Comparison of ENCODE assay signal across 32 mouse cellular contexts in genomic region chr2:65321998-65322754, GRCm38 (mm10). TPM values are rescaled to one million over a fixed set of nuclear protein-coding genes. Genes with fewer than 3 reads are reported as not detected.
A peak's percentile ranks its signal among the peaks of the same experiment; 100 is the strongest.
DNase-seq lines count a peak whose midpoint lies in the region; ATAC-seq and TF ChIP-seq lines count a peak whose summit lies in the region.
"Had no signal": no experiment of that assay in that cellular context is flagged by ENCODE, and none has a peak within 500 bp of the region (broad histone marks: within the 10 kb centered on the region; RNA-seq: fewer than 3 reads in every experiment).

No protein-coding gene starts in this region.

- H3K4me1 ChIP-seq in forebrain, embryonic 14.5 days (ENCODE audit: control insufficient read depth, insufficient read depth, low read length): peaks cover 10% of the 10 kb centered on the region
- no peaks in the 10 kb centered on the region for H3K4me1 ChIP-seq in forebrain, postnatal 0 days (ENCODE audit: insufficient read depth)
- H3K4me1 ChIP-seq in midbrain, embryonic 10.5 days: 0 out of 2 replicates have a peak, but pooled peaks cover 8% of the 10 kb centered on the region
- no peaks in the 10 kb centered on the region for H3K4me1 ChIP-seq in midbrain, postnatal 0 days (ENCODE audit: insufficient read depth, low read length)
- 0 out of 2 replicates have a peak, but pooled peaks cover 5% of the 10 kb centered on the region for H3K4me1 ChIP-seq in midbrain, embryonic 12.5 days
- H3K4me1 ChIP-seq: embryonic facial prominence, embryonic 15.5 days; liver, embryonic 12.5 days; stomach, embryonic 15.5 days had no signal

- H3K27me3 ChIP-seq in forebrain, embryonic 14.5 days (replicated peaks; ENCODE audit: control insufficient read depth, insufficient read depth, low read length): no peaks in the 10 kb centered on the region
- H3K27me3 ChIP-seq in forebrain, postnatal 0 days (ENCODE audit: insufficient read depth, low read length): no peaks in the 10 kb centered on the region
- no peaks in the 10 kb centered on the region for H3K27me3 ChIP-seq in midbrain, embryonic 10.5 days (ENCODE audit: low read depth, poor library complexity, severe bottlenecking)
- H3K27me3 ChIP-seq in midbrain, postnatal 0 days (ENCODE audit: insufficient read depth, low read length): no peaks in the 10 kb centered on the region
- H3K27me3 ChIP-seq in midbrain, embryonic 12.5 days: no peaks in the 10 kb centered on the region
- H3K27me3 ChIP-seq: embryonic facial prominence, embryonic 15.5 days; heart, embryonic 12.5 days; limb, embryonic 13.5 days; liver, embryonic 12.5 days; Patski; stomach, embryonic 15.5 days had no signal

- 20% methylated on average over 6 of the region's 6 CpGs for WGBS in forebrain, embryonic 14.5 days
- WGBS in forebrain, postnatal 0 days: 23% methylated on average over 6 of the region's 6 CpGs
- 77% methylated on average over 6 of the region's 6 CpGs for WGBS in midbrain, embryonic 10.5 days
- 52% methylated on average over 6 of the region's 6 CpGs for WGBS in midbrain, postnatal 0 days
- 58% methylated on average over 6 of the region's 6 CpGs for WGBS in midbrain, embryonic 12.5 days

- TF ChIP-seq CTCF in forebrain, postnatal 0 days (IDR thresholded peaks at IDR 0.05; ENCODE audit: low read depth): no peak
- TF ChIP-seq CTCF in midbrain, postnatal 0 days (IDR thresholded peaks at IDR 0.05): no peak

- H3K9ac ChIP-seq in forebrain, embryonic 14.5 days (ENCODE audit: low read length): no peak overlapping the region
- H3K9ac ChIP-seq in forebrain, postnatal 0 days: no peak overlapping the region
- no peak overlapping the region for H3K9ac ChIP-seq in midbrain, postnatal 0 days (replicated peaks; ENCODE audit: low read length, poor library complexity, severe bottlenecking)
- no peak overlapping the region for H3K9ac ChIP-seq in midbrain, embryonic 12.5 days (replicated peaks)
- H3K9ac ChIP-seq: embryonic facial prominence, embryonic 15.5 days; heart, embryonic 12.5 days; limb, embryonic 13.5 days; liver, embryonic 12.5 days; liver, postnatal 0 days; stomach, embryonic 15.5 days had no signal

- no peaks in the 10 kb centered on the region for H3K9me3 ChIP-seq in forebrain, embryonic 14.5 days (replicated peaks; ENCODE audit: control insufficient read depth, low read length)
- no peaks in the 10 kb centered on the region for H3K9me3 ChIP-seq in forebrain, postnatal 0 days (ENCODE audit: low read length)
- no peaks in the 10 kb centered on the region for H3K9me3 ChIP-seq in midbrain, embryonic 10.5 days (replicated peaks)
- H3K9me3 ChIP-seq in midbrain, postnatal 0 days (ENCODE audit: low read length): no peaks in the 10 kb centered on the region
- H3K9me3 ChIP-seq in midbrain, embryonic 12.5 days: no peaks in the 10 kb centered on the region
- H3K9me3 ChIP-seq: embryonic facial prominence, embryonic 10.5 days; embryonic facial prominence, embryonic 15.5 days; heart, embryonic 12.5 days; limb, embryonic 13.5 days; liver, embryonic 12.5 days; stomach, embryonic 15.5 days had no signal

- 0 out of 2 replicates have a peak, but pooled peaks have one; percentile 46 for ATAC-seq in forebrain, embryonic 14.5 days
- ATAC-seq in forebrain, postnatal 0 days: no peak
- no peak for ATAC-seq in midbrain, postnatal 0 days (ENCODE audit: low FRiP score)
- peak; percentile 59; the same call in 1 of the 2 replicates for ATAC-seq in midbrain, embryonic 12.5 days (ENCODE audit: low FRiP score, low read depth)
- no peak for ATAC-seq in monocyte, adult 5-6 weeks (replicated peaks; ENCODE audit: insufficient number of reproducible peaks, low FRiP score, low TSS enrichment, poor library complexity, severe bottlenecking)
- ATAC-seq: liver, embryonic 12.5 days; liver, postnatal 0 days; Patski had no signal

- no peak overlapping the region for H3K27ac ChIP-seq in forebrain, embryonic 14.5 days (ENCODE audit: low read depth, low read length)
- no peak overlapping the region for H3K27ac ChIP-seq in forebrain, postnatal 0 days (ENCODE audit: low read depth, low read length)
- peak overlapping the region; percentile 33; the same call in 1 of the 2 replicates for H3K27ac ChIP-seq in midbrain, embryonic 10.5 days (replicated peaks)
- no peak overlapping the region for H3K27ac ChIP-seq in midbrain, postnatal 0 days (ENCODE audit: low read depth, low read length)
- peak overlapping the region; percentile 54 for H3K27ac ChIP-seq in midbrain, embryonic 12.5 days (replicated peaks)
- H3K27ac ChIP-seq: embryonic facial prominence, embryonic 10.5 days; embryonic facial prominence, embryonic 15.5 days; heart, adult 2 months; left cerebral cortex, adult 2 months; limb, embryonic 13.5 days; liver, embryonic 12.5 days; stomach, embryonic 15.5 days had no signal

- H3K4me3 ChIP-seq in forebrain, embryonic 14.5 days (ENCODE audit: low read depth, low read length): no peak overlapping the region
- no peak overlapping the region for H3K4me3 ChIP-seq in forebrain, postnatal 0 days (ENCODE audit: low read depth, low read length)
- H3K4me3 ChIP-seq in midbrain, embryonic 10.5 days: no peak overlapping the region
- no peak overlapping the region for H3K4me3 ChIP-seq in midbrain, postnatal 0 days (ENCODE audit: low read depth, low read length)
- no peak overlapping the region for H3K4me3 ChIP-seq in midbrain, embryonic 12.5 days
- H3K4me3 ChIP-seq: embryonic facial prominence, embryonic 10.5 days; embryonic facial prominence, embryonic 15.5 days; heart, adult 2 months; heart, embryonic 12.5 days; left cerebral cortex, adult 2 months; limb, embryonic 13.5 days; liver, embryonic 12.5 days; stomach, embryonic 15.5 days had no signal

- DNase-seq in forebrain, embryonic 14.5 days (ENCODE audit: low spot score): peak; percentile 38
- no peak for DNase-seq in forebrain, postnatal 0 days
- no peak for DNase-seq in midbrain, embryonic 10.5 days (ENCODE audit: low spot score)
- DNase-seq in midbrain, postnatal 0 days (ENCODE audit: low spot score): no peak
- no peak for DNase-seq in left cerebral cortex, adult 11 months (ENCODE audit: low spot score)
- DNase-seq in cerebellum, adult 9-10 months: no peak
- DNase-seq: adrenal gland, postnatal 14 days; cerebellum, adult 18-20 months; cerebellum, postnatal 25 days; gastrocnemius, postnatal 36 days; heart, adult 2 months; kidney, adult 11 months; kidney, postnatal 14 days; liver, postnatal 0 days; lung, postnatal 36 days; right cerebral cortex, postnatal 25 days; thymus, postnatal 14 days had no signal

- no peaks in the 10 kb centered on the region for H3K36me3 ChIP-seq in forebrain, embryonic 14.5 days (ENCODE audit: control insufficient read depth, insufficient read depth, low read length)
- H3K36me3 ChIP-seq in forebrain, postnatal 0 days (ENCODE audit: insufficient read depth): no peaks in the 10 kb centered on the region
- H3K36me3 ChIP-seq in midbrain, embryonic 10.5 days: no peaks in the 10 kb centered on the region
- no peaks in the 10 kb centered on the region for H3K36me3 ChIP-seq in midbrain, postnatal 0 days (ENCODE audit: insufficient read depth, low read length)
- no peaks in the 10 kb centered on the region for H3K36me3 ChIP-seq in midbrain, embryonic 12.5 days
- H3K36me3 ChIP-seq: embryonic facial prominence, embryonic 10.5 days; embryonic facial prominence, embryonic 15.5 days; heart, embryonic 12.5 days; limb, embryonic 13.5 days; liver, embryonic 12.5 days; stomach, embryonic 15.5 days had no signal

- no peak overlapping the region for H3K4me2 ChIP-seq in forebrain, embryonic 14.5 days (ENCODE audit: low read length)
- H3K4me2 ChIP-seq in forebrain, postnatal 0 days (ENCODE audit: low read depth): no peak overlapping the region
- H3K4me2 ChIP-seq in midbrain, postnatal 0 days (ENCODE audit: low read depth, low read length, poor library complexity, severe bottlenecking): no peak overlapping the region
- no peak overlapping the region for H3K4me2 ChIP-seq in midbrain, embryonic 12.5 days (replicated peaks)
- H3K4me2 ChIP-seq: embryonic facial prominence, embryonic 15.5 days; heart, embryonic 12.5 days; limb, embryonic 13.5 days; liver, embryonic 12.5 days; stomach, embryonic 15.5 days had no signal

RNA-seq across cellular contexts. Expression of gene Slc38a11, which starts 41.7 kb away (rescaled TPM):
- polyA plus RNA-seq in forebrain, embryonic 14.5 days (2014; fragmentation: Nextera tagmentation; extraction: Ambion mirVana): 1.4 and 2.2 TPM in 2 replicates
- 3.2 and 4.1 TPM in 2 replicates for total RNA-seq in forebrain, postnatal 0 days (2014; rRNA removed)
- polyA plus RNA-seq in forebrain, postnatal 0 days (2015; fragmentation: Nextera tagmentation; extraction: Ambion mirVana): 0.49 and 0.92 TPM in 2 replicates
- polyA plus RNA-seq in midbrain, embryonic 10.5 days (2016; fragmentation: Nextera tagmentation; extraction: Ambion mirVana): 0.28 and 0.48 TPM in 2 replicates
- total RNA-seq in midbrain, postnatal 0 days (2014; rRNA removed): 3.3 and 4.0 TPM in 2 replicates
- polyA plus RNA-seq in midbrain, postnatal 0 days (2015; fragmentation: Nextera tagmentation; extraction: Ambion mirVana): 1.0 and 1.3 TPM in 2 replicates
- polyA plus RNA-seq in midbrain, embryonic 12.5 days (2016; fragmentation: Nextera tagmentation; extraction: Ambion mirVana): 2.5 and 3.5 TPM in 2 replicates
- total RNA-seq in monocyte, adult 5-6 weeks (2017): 0.39 TPM in 1 of 3 replicates, not detected in the others
- total RNA-seq: hematopoietic stem cell, adult 5-6 weeks; megakaryocyte, adult 5-6 weeks; MEL; neutrophil, adult 5-6 weeks had no signal
- polyA plus RNA-seq: heart, embryonic 12.5 days; liver, embryonic 12.5 days; lung, embryonic 16.5 days; Patski had no signal

Comparison
In these comparisons a context has a peak if more than half of its experiments do, and no peak if none do; other contexts are left out.
1. ATAC-seq: peak in forebrain, embryonic 14.5 days (single experiment) and midbrain, embryonic 12.5 days (single experiment); none in forebrain, postnatal 0 days (single experiment), midbrain, postnatal 0 days (single experiment) and monocyte, adult 5-6 weeks (single experiment).
2. H3K27ac ChIP-seq: peak in midbrain, embryonic 10.5 days (single experiment) and midbrain, embryonic 12.5 days (single experiment); none in forebrain, embryonic 14.5 days (single experiment), forebrain, postnatal 0 days (single experiment) and midbrain, postnatal 0 days (single experiment).